Mouse (Mus musculus) midbrain, embryonic 13.5 days (tissue): ENCODE results near the gene Slc7a5. TPM values are rescaled to one million over a fixed set of nuclear protein-coding genes. Genes with fewer than 3 reads are reported as not detected.

ENCODE experiments used
- ATAC-seq: fragments of 200-750 bp; cut with Nextera tagmentation; 2 replicates; pipeline ENCODE4 v1.8.0; 2017; ENCODE audit warnings: mild to moderate bottlenecking, moderate TSS enrichment, moderate library complexity
- H3K27ac ChIP-seq: fragments of 300-500 bp; sonication (generic); 2 replicates; pipeline ENCODE4 v1.5.1; 2015; ENCODE audit warnings: inconsistent platforms, mild to moderate bottlenecking, moderate library complexity
- H3K27me3 ChIP-seq: fragments of 300-500 bp; sonication (generic); 2 replicates; pipeline ENCODE4 v1.6.1; 2015; ENCODE audit warnings: mild to moderate bottlenecking, inconsistent platforms
- H3K36me3 ChIP-seq: fragments of 300-500 bp; sonication (generic); 2 replicates; pipeline ENCODE4 v1.6.1; 2015; ENCODE audit warnings: mild to moderate bottlenecking, inconsistent platforms
- H3K4me1 ChIP-seq: fragments of 300-500 bp; sonication (generic); replicated peaks from 2 replicates; pipeline ENCODE4 v1.6.1; 2015; ENCODE audit warnings: inconsistent platforms
- H3K4me2 ChIP-seq: fragments of 300-500 bp; sonication (generic); replicated peaks from 2 replicates; pipeline ENCODE4 v1.6.1; 2015; ENCODE audit warnings: moderate library complexity, mild to moderate bottlenecking, inconsistent platforms
- H3K4me3 ChIP-seq: fragments of 300-500 bp; sonication (generic); replicated peaks from 2 replicates; pipeline ENCODE4 v1.5.1; 2015; ENCODE audit warnings: mild to moderate bottlenecking, inconsistent platforms
- H3K9ac ChIP-seq: fragments of 300-500 bp; sonication (generic); replicated peaks from 2 replicates; pipeline ENCODE4 v1.6.1; 2015; ENCODE audit warnings: mild to moderate bottlenecking, inconsistent platforms
- H3K9me3 ChIP-seq: fragments of 300-500 bp; sonication (generic); 2 replicates; pipeline ENCODE4 v1.6.1; 2016; ENCODE audit warnings: mild to moderate bottlenecking, inconsistent platforms
- WGBS: fragments of 180-500 bp; shearing (Covaris S2); methylation state at CpG from one replicate; pipeline ENCODE4 v1.1.7; 2015; 5-methylcytosine and 5-hydroxymethylcytosine counted together
- polyA plus RNA-seq: library from polyadenylated mRNA; unstranded; fragments of >200 nt; fragmentation: Nextera tagmentation; extraction: Ambion mirVana; gene quantifications from 2 replicates; pipeline ENCODE4 v1.2.1, GENCODE M21; 2015

Gene Slc7a5
- polyA plus RNA-seq, 1 experiment from 2014 or later = 37.3 TPM

DNA sequence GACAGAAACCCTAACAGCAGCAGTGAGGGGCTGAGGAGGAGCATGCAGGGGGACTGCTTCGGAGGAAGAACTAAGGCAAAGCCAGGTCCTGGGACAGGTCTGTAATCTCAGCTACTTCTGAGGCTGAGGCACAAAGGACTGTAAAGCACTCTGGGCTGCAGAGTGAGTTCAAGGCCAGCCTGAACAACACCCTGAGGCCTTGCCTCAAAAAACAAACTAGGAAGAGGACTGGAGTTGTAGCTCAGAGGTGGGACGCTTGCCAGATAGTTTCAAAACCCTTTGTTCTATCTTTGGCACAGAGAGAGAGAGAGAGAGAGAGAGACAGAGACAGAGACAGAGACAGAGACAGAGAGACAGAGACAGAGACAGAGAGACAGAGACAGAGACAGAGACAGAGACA lies 53.9 kb downstream of the Slc7a5 start:
- 82% methylated on average over 2 of the region's 2 CpGs for WGBS
- H3K4me1 ChIP-seq = peaks cover 17% of the 10 kb centered on the region
- no peak overlapping the region for H3K27ac ChIP-seq
- H3K27me3 ChIP-seq = peaks cover 5% of the 10 kb centered on the region; the same call in 1 of the 2 replicates
- no peak overlapping the region for H3K4me2 ChIP-seq
- no peaks in the 10 kb centered on the region for H3K9me3 ChIP-seq
- no peaks in the 10 kb centered on the region for H3K36me3 ChIP-seq
- ATAC-seq = no peak
- H3K4me3 ChIP-seq = no peak overlapping the region
- H3K9ac ChIP-seq = no peak overlapping the region

- Histone ChIP-seq H3K9me3 (no peaks in the 10 kb centered on the region), H3K36me3 (no peaks in the 10 kb centered on the region), H3K27me3 (peaks cover 5% of the 10 kb centered on the region; the same call in 1 of the 2 replicates), H3K4me3 (no peak overlapping the region), H3K4me2 (no peak overlapping the region), H3K9ac (no peak overlapping the region), H3K27ac (no peak overlapping the region), H3K4me1 (peaks cover 17% of the 10 kb centered on the region)
- ATAC-seq = no peak
- 63% methylated on average over 7 of the region's 7 CpGs for WGBS
Measured at GRCm38 (mm10) chr8:121852464-121852863, 55.0 kb downstream of the Slc7a5 start.

DNA sequence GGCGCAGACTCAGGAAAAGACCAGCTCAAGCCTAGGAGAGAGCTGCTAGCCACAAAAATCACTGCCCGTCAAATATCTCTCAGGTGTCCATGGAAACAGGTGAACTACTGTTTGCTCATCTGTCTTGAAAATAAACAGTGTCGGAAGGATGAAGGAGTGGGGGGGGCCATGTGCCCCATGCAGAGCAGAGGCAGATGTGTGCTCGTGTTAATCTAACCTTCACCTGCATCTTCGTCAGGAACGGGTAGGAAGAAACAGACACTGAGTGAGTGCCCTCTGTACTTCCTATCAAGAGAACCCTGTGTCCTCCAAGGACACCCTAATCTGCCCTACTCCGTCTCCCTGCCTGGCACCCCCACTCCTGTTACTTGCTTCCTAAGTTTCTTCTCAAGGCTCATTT lies 55.8 kb downstream of the Slc7a5 start:
- Histone ChIP-seq H3K9ac (peak overlapping the region; percentile 50; the same call in 1 of the 2 replicates), H3K4me3 (no peak overlapping the region), H3K9me3 (no peaks in the 10 kb centered on the region), H3K4me1 (peaks cover 17% of the 10 kb centered on the region), H3K36me3 (no peaks in the 10 kb centered on the region), H3K27ac (no peak overlapping the region), H3K4me2 (no peak overlapping the region), H3K27me3 (peaks cover 5% of the 10 kb centered on the region; the same call in 1 of the 2 replicates)
- 41% methylated on average over 7 of the region's 7 CpGs for WGBS
- ATAC-seq = peak; percentile 16; the same call in 1 of the 2 replicates

DNA sequence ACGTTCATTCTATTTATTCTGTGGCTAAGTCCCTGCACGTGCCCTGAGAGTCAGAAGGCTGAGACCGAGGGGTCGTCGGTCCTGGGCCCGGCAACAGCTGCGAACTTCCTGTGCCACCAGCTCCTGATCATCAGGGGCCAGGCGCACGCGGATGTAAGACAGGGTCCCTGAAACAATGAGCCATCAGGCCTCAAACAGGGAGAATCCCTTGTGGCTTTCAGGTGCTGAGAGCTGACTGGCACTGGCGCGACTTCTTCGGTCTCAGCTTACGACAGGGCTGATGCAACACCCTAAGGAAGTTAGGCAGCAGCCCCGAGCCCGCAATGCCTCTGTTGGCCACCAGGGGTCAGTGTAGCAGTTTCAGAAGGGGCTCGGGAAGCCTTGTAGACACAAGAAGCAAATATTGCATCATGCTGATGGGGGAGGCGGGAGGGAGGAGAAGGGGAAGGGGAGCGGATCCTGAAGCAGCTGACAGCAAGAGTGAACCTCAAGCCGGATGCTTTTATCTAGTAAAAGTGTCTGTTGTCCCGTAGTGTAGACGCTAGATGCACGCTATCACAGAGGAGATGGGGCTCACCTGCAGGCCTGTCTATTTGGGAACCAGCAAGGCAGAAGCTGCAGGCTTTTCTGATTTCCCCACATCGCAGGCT lies 56.5 kb downstream of the Slc7a5 start:
- 4% methylated on average over 24 of the region's 24 CpGs for WGBS
- Histone ChIP-seq H3K4me2 (peak overlapping the region; percentile 49), H3K4me3 (peak overlapping the region; percentile 16; the same call in 1 of the 2 replicates), H3K9ac (peak overlapping the region; percentile 50; the same call in 1 of the 2 replicates), H3K4me1 (peaks cover 15% of the 10 kb centered on the region), H3K27ac (no peak overlapping the region), H3K36me3 (no peaks in the 10 kb centered on the region), H3K27me3 (peaks cover 5% of the 10 kb centered on the region; the same call in 1 of the 2 replicates), H3K9me3 (no peaks in the 10 kb centered on the region)
- peak; percentile 86 for ATAC-seq

DNA sequence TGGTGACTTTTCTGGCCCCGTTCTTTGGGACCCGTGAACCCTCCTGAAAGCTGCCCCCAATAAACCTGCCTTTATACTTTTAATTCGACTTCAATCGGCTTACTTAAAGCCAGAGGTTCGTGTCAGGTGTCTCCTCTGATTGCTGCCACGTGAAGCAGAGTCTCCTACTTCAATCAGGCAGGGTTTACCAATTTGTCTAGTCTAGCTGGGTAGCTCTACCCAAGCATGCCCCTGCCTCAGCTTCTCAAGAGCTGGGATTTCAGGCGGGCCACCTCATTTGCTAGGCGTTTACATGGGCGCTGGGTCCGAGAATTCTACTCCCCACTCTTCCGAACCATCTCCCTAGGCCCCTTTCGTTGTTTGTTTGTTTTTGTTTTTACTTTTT lies 57.1 kb downstream of the Slc7a5 start:
- 42% methylated on average over 12 of the region's 12 CpGs for WGBS
- peaks cover 15% of the 10 kb centered on the region for H3K4me1 ChIP-seq
- peak overlapping the region; percentile 49 for H3K4me2 ChIP-seq
- no peak overlapping the region; the same call in 1 of the 2 replicates for H3K9ac ChIP-seq
- ATAC-seq = 0 out of 2 replicates have a peak, but pooled peaks have one; percentile 10
- H3K9me3 ChIP-seq = no peaks in the 10 kb centered on the region
- no peak overlapping the region for H3K4me3 ChIP-seq
- H3K27ac ChIP-seq = no peak overlapping the region
- no peaks in the 10 kb centered on the region for H3K36me3 ChIP-seq
- peaks cover 5% of the 10 kb centered on the region; the same call in 1 of the 2 replicates for H3K27me3 ChIP-seq

DNA sequence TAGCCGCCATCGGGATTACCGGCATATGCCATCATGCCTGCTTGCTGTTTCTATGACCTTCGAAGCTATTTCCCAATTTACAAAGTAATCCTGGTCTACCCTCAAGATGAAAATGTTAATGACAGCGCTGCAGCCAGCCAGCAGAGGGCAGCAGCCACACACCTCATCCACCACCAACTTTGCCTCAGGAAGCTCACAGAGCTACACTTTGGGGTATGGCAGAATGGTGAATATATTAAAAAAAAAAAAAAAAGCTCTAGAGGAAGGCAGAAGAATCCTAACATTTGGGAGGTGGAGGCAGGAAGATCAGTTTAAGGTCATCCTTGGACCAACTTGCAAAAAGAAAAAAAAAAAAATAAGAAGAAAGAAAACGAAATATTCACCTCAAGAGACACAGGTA lies 57.5 kb downstream of the Slc7a5 start:
- H3K9ac ChIP-seq = no peak overlapping the region
- H3K9me3 ChIP-seq = no peaks in the 10 kb centered on the region
- H3K4me3 ChIP-seq = no peak overlapping the region
- no peak for ATAC-seq
- peaks cover 5% of the 10 kb centered on the region; the same call in 1 of the 2 replicates for H3K27me3 ChIP-seq
- H3K4me2 ChIP-seq = no peak overlapping the region
- no peaks in the 10 kb centered on the region for H3K36me3 ChIP-seq
- no peak overlapping the region for H3K27ac ChIP-seq
- H3K4me1 ChIP-seq = peaks cover 15% of the 10 kb centered on the region
- WGBS = 14% methylated on average over 6 of the region's 6 CpGs

- H3K9ac ChIP-seq = no peak overlapping the region
- H3K4me2 ChIP-seq = no peak overlapping the region
- H3K4me1 ChIP-seq = peaks cover 15% of the 10 kb centered on the region
- H3K27ac ChIP-seq = no peak overlapping the region
- peaks cover 5% of the 10 kb centered on the region; the same call in 1 of the 2 replicates for H3K27me3 ChIP-seq
- no peak overlapping the region for H3K4me3 ChIP-seq
- H3K9me3 ChIP-seq = no peaks in the 10 kb centered on the region
- no peak for ATAC-seq
- WGBS = 73% methylated on average over 9 of the region's 9 CpGs
- H3K36me3 ChIP-seq = no peaks in the 10 kb centered on the region
Measured at GRCm38 (mm10) chr8:121849303-121849702, 58.2 kb downstream of the Slc7a5 start.

DNA sequence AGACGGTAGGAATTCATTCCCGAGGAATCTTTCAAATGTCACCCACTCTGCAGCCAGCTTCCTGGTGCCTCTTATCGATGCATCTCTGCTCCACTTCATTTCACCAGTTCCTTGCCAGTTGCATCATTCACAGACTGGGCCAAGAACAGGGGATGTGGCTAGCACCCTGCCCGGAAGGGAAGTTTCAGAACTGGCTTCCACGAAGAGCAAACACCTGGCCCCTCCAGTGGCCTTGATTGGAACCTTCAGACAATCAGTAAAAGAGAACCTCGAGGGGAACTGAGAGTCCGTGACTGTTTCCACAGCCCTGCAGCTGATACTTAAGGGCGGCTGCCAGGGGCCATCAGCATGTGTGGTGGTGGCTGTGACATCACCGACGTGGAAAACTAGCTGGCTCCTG lies 59.0 kb downstream of the Slc7a5 start:
- WGBS = 71% methylated on average over 10 of the region's 10 CpGs

DNA sequence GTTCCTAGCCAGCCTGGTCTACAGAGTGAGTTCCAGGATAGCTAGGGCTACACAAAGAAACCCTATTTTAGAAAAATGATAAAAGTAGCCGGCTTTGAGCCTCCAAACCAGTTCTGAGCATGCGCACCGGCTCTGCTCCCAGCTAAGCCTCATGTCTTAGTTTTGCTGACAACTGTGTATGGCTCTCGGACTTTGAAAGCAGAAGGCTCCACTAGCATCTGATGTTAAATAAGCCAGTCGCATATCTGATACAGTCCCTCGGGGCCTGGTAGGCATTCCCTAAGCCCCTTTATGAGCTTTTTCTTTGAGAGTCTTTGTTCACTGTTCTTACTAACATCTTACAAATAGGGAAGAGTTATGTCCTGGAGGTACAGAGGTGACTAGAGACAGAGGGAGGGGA lies 59.5 kb downstream of the Slc7a5 start:
- WGBS = 71% methylated on average over 6 of the region's 6 CpGs
- H3K4me2 ChIP-seq = no peak overlapping the region

More for the DNA sequence above, 59.0 kb downstream of the Slc7a5 start:
- Histone ChIP-seq H3K9me3 (no peaks in the 10 kb centered on the region), H3K4me1 (peaks cover 15% of the 10 kb centered on the region), H3K4me2 (no peak overlapping the region), H3K27me3 (peaks cover 5% of the 10 kb centered on the region; the same call in 1 of the 2 replicates), H3K27ac (no peak overlapping the region), H3K4me3 (no peak overlapping the region), H3K9ac (no peak overlapping the region), H3K36me3 (no peaks in the 10 kb centered on the region)
- no peak for ATAC-seq

GRCm38 (mm10) chr8:121847261-121847822 lies 60.2 kb downstream of the Slc7a5 start:
- Histone ChIP-seq H3K27me3 (peaks cover 4% of the 10 kb centered on the region; the same call in 1 of the 2 replicates), H3K4me2 (no peak overlapping the region), H3K9me3 (no peaks in the 10 kb centered on the region), H3K9ac (no peak overlapping the region), H3K4me3 (no peak overlapping the region), H3K27ac (no peak overlapping the region), H3K4me1 (peaks cover 15% of the 10 kb centered on the region), H3K36me3 (no peaks in the 10 kb centered on the region)
- ATAC-seq = no peak
- WGBS = 68% methylated on average over 10 of the region's 10 CpGs

More for the DNA sequence above, 59.5 kb downstream of the Slc7a5 start:
- Histone ChIP-seq H3K27me3 (peaks cover 5% of the 10 kb centered on the region; the same call in 1 of the 2 replicates), H3K36me3 (no peaks in the 10 kb centered on the region), H3K9ac (no peak overlapping the region), H3K4me3 (no peak overlapping the region), H3K9me3 (no peaks in the 10 kb centered on the region), H3K4me1 (peaks cover 15% of the 10 kb centered on the region), H3K27ac (no peak overlapping the region)
- no peak for ATAC-seq

DNA sequence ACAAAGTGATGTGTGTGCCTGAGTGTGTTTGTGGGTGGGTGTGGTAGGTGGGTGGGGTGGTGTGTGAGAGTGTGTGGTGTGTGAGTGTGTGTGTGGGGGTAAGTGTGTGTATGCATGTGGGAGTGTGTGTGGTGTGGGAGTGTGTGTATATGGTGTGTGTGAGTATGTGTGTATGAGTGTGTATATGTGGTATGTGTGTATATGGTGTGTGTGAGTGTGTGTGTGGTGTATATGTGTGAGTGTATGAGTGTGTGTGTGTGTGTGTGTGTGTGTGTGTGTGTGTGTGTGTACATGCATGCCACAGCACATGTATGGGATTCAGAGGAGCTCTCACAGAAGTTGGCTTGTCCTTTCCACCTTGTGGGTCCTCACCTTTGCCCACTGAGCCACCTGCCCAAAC lies 60.7 kb downstream of the Slc7a5 start:
- Histone ChIP-seq H3K27ac (no peak overlapping the region), H3K27me3 (no peaks in the 10 kb centered on the region), H3K9me3 (no peaks in the 10 kb centered on the region), H3K36me3 (no peaks in the 10 kb centered on the region), H3K4me1 (peaks cover 13% of the 10 kb centered on the region), H3K4me2 (no peak overlapping the region), H3K4me3 (no peak overlapping the region), H3K9ac (no peak overlapping the region)
- ATAC-seq = no peak

- no peak for ATAC-seq
- H3K9ac ChIP-seq = no peak overlapping the region
- H3K27me3 ChIP-seq = no peaks in the 10 kb centered on the region
- no peaks in the 10 kb centered on the region for H3K4me1 ChIP-seq
- no peak overlapping the region for H3K27ac ChIP-seq
- no peaks in the 10 kb centered on the region for H3K9me3 ChIP-seq
- no peak overlapping the region for H3K4me2 ChIP-seq
- 51% methylated on average over 6 of the region's 7 CpGs for WGBS
- H3K36me3 ChIP-seq = no peaks in the 10 kb centered on the region
- H3K4me3 ChIP-seq = no peak overlapping the region
Measured at GRCm38 (mm10) chr8:121844765-121845164, 62.7 kb downstream of the Slc7a5 start.
